Mouse (Mus musculus) CH12.LX (cell line): Measurements from ENCODE around the gene Etfa.

Source experiments
- CTCF ChIP-seq, 2 experiments: IDR thresholded peaks in 1 of 2; conservative IDR thresholded peaks in 1 of 2; 2 replicates each; pipeline ENCODE4 v1.5.1; 2011 to 2012; ENCODE audit warnings: low read depth in 2 of 2, low read length in 2 of 2, improper control_type of control experiment in 1 of 2, inconsistent platforms in 1 of 2, mild to moderate bottlenecking in 1 of 2, moderate library complexity in 1 of 2
- EP300 ChIP-seq: IDR thresholded peaks from 2 replicates; pipeline ENCODE4 v1.6.1; 2011; ENCODE audit warnings: low read length, improper control_type of control experiment
- HCFC1 ChIP-seq: IDR thresholded peaks from 2 replicates; pipeline ENCODE4 v1.6.1; 2012; ENCODE audit warnings: low read depth, mild to moderate bottlenecking, inconsistent platforms, low read length, improper control_type of control experiment
- MAX ChIP-seq: IDR thresholded peaks from 2 replicates; pipeline ENCODE4 v1.6.1; 2011; ENCODE audit warnings: low read length, improper control_type of control experiment
- MAZ ChIP-seq: IDR thresholded peaks from 2 replicates; pipeline ENCODE4 v1.6.1; 2012; ENCODE audit warnings: low read depth, mild to moderate bottlenecking, inconsistent platforms, low read length, improper control_type of control experiment, moderate library complexity
- POLR2A ChIP-seq: IDR thresholded peaks from 2 replicates; pipeline ENCODE4 v1.6.1; 2011; ENCODE audit warnings: low read depth, mild to moderate bottlenecking, improper control_type of control experiment, low read length
- SIN3A ChIP-seq: IDR thresholded peaks from 2 replicates; pipeline ENCODE4 v1.6.1; 2012; ENCODE audit warnings: low read length, improper control_type of control experiment, inconsistent platforms
- SMC3 ChIP-seq: IDR thresholded peaks from 2 replicates; pipeline ENCODE4 v1.6.1; 2011; ENCODE audit warnings: low read depth, low read length, improper control_type of control experiment
- TBP ChIP-seq: conservative IDR thresholded peaks from 2 replicates; pipeline ENCODE4 v1.6.1; 2011; ENCODE audit warnings: low read depth, low read length, improper control_type of control experiment
- TCF12 ChIP-seq: IDR thresholded peaks from 2 replicates; pipeline ENCODE4 v1.6.1; 2014; ENCODE audit warnings: low read depth, mild to moderate bottlenecking, inconsistent platforms, low read length, improper control_type of control experiment
- USF1 ChIP-seq: IDR thresholded peaks from 2 replicates; pipeline ENCODE4 v1.6.1; 2014; ENCODE audit warnings: low read depth, mild to moderate bottlenecking, inconsistent platforms, low read length, improper control_type of control experiment
- ZNF384 ChIP-seq: IDR thresholded peaks from 2 replicates; pipeline ENCODE4 v1.6.1; 2012; ENCODE audit warnings: low read depth, low read length, improper control_type of control experiment, inconsistent platforms

GRCm38 (mm10) chr9:55548871-55549270, 36.8 kb upstream of the Etfa start:
- no peak for TF ChIP-seq HCFC1
- TF ChIP-seq CTCF (conservative IDR thresholded peaks at IDR 0.05 in 1 of 2, IDR thresholded peaks at IDR 0.05 in 1 of 2; ENCODE audit: low read depth in 2 of 2, low read length in 2 of 2), result no peak
- no peak for TF ChIP-seq ZNF384
- no peak for TF ChIP-seq SIN3A
- TF ChIP-seq TCF12, result no peak
- TF ChIP-seq MAZ, result no peak
- TF ChIP-seq MAX, result no peak
- TF ChIP-seq EP300, result no peak
- TF ChIP-seq POLR2A, result no peak
- no peak for TF ChIP-seq TBP
- TF ChIP-seq USF1, result no peak
- TF ChIP-seq SMC3, result no peak
